Mouse (Mus musculus): ENCODE data around the gene Nampt.
"Not testable (repeated sequence)": the region's sequence is repeated elsewhere in the genome, so short reads cannot be mapped to it uniquely, and the experiment has no call there.

The Nampt gene

DNA sequence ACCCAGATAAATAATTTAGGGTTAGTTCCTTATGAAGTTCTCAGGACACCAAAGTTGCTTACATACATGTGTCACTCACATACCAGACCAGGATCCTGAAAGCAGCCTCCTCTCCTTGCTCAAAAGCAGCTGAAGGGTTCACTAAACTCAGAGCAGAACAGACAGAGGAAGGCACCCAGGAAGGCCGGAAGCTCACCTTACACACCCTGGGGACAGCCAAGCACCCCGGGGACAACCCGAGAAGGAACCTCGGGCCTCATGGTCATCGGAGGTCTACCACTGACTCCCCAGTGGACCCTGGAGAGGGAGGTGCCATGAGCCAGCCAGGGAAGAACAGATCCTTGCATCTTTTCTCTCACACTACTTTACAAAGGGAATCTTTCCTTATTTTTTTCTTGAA, 51.5 kb downstream of the Nampt start:
- no peak for DNase-seq (ENCODE audit: low read depth, low spot score)
- no peaks in the 10 kb centered on the region for H3K36me3 ChIP-seq (ENCODE audit: control insufficient read depth, insufficient read depth, low read length, poor library complexity, severe bottlenecking)
- no peaks in the 10 kb centered on the region for H3K27me3 ChIP-seq (ENCODE audit: control insufficient read depth, insufficient read depth, low read length, poor library complexity, severe bottlenecking)

DNA sequence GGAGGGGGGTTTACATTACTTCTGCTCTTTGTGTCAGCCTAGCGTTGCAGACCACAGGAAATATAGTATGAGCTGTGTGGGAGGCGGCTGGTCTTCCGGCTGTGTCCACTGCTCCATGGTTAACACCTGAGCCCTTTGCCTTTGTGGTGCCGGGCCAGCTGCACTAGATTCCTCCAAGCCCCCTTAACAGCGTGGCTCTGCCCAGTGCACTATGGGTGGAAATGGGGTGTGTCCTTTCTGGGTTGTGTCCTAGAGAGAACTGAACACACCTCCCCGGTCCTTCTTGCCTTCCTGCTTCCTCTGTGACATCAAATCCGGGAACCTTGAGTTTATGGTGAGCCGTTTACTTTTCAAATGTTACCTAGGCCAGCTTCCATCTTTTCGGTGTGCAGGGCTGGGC, 58.2 kb downstream of the Nampt start:
- no peaks in the 10 kb centered on the region for H3K36me3 ChIP-seq (ENCODE audit: control insufficient read depth, insufficient read depth, low read length, poor library complexity, severe bottlenecking)
- DNase-seq (ENCODE audit: low read depth, low spot score) = no peak
- no peaks in the 10 kb centered on the region for H3K27me3 ChIP-seq (ENCODE audit: control insufficient read depth, insufficient read depth, low read length, poor library complexity, severe bottlenecking)

DNA sequence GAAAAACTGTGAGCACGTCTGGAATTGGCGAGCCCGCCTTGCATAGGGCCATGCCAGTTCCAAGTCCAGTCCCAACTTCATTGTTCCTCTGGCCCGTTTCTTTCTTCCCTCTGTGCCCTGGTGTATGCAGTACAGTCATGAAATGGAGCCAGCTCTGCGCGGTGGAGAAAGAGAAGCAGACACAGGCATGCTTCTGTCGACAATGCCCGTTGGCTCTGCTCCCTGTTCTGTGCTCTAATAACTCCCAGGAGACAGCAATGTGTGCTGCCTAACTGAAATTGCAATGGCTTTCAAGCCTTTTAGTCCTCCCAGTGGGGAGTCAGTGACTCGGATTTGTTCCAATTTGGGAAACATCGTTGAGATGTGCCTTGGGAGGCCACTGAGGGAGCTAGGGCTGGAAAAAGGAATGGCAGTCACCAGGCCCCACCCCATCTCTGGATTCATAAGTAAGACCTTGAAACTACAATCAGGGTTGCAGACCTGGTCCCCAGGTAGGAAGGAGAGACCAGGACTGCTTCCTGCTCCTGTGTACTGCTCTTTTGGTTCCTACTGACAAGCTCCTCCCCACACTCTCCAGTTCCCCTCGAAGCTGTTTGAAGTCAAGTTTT, 58.7 kb downstream of the Nampt start:
- Histone ChIP-seq H3K27me3 (ENCODE audit: control insufficient read depth, insufficient read depth, low read length, poor library complexity, severe bottlenecking) (no peaks in the 10 kb centered on the region), H3K36me3 (ENCODE audit: control insufficient read depth, insufficient read depth, low read length, poor library complexity, severe bottlenecking) (no peaks in the 10 kb centered on the region)
- DNase-seq (ENCODE audit: low read depth, low spot score) = no peak

DNA sequence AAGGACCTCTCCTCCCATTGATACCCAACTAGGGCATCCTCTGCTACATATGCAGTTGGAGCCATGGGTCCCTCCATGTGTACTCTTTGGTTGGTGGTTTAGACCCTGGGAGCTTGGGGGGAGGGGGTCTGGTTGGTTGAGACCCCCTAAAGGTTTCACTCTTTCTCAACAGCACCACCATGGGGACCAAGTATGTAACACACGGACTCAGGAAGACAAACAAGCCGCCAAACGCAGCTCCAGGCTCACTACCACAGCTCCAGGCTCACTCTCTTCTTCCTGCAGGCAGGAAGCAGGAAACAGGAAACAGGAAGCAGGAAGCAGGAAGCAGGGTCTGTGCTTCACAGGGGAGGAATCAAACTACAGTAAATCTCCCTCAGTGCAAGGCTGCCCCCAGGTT, 60.0 kb downstream of the Nampt start:
- no peaks in the 10 kb centered on the region for H3K27me3 ChIP-seq (ENCODE audit: control insufficient read depth, insufficient read depth, low read length, poor library complexity, severe bottlenecking)
- H3K36me3 ChIP-seq (ENCODE audit: control insufficient read depth, insufficient read depth, low read length, poor library complexity, severe bottlenecking) = no peaks in the 10 kb centered on the region
- DNase-seq (ENCODE audit: low read depth, low spot score) = no peak

DNA sequence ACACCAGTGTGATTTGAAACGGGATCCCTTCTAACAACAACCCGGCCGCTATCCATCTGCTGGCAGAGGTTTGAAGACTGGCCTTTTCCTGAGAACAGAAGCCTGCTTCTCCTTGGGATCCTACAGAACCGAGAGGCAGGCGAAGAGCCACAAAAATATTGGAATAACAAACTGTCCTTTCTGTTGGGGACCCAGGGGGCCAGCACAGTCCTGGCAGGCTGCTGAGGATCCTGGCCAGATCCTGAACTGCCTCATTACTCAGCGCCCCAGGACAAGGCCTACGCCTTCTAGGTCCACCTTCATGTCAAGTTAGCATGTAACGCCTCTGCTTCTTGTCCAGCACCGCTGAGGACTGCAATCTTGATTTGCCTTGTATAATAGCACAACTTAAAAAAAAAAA, 65.0 kb downstream of the Nampt start:
- Histone ChIP-seq H3K36me3 (ENCODE audit: control insufficient read depth, insufficient read depth, low read length, poor library complexity, severe bottlenecking) (no peaks in the 10 kb centered on the region), H3K27me3 (ENCODE audit: control insufficient read depth, insufficient read depth, low read length, poor library complexity, severe bottlenecking) (no peaks in the 10 kb centered on the region)
- DNase-seq (ENCODE audit: low read depth, low spot score) = no peak

DNA sequence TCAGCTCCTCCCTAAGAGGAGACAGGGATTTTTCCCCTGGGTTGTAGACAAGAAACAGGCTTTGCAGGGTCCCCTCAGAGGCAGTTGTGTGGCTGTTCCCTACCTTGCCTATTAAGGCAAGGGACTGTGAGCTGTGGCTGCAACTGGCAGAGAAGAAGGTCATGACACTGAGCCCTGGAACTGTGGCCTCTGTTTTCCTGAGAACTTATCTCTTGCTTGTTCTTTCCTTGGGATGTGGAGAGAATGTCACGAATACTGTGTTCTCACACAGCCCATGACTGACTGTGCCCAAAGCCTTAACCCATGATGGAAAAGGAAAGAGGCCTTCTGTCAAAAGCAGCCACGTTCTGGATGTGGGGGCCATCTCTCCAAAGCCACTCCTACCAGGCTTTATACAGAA, 65.7 kb downstream of the Nampt start:
- Histone ChIP-seq H3K27me3 (ENCODE audit: control insufficient read depth, insufficient read depth, low read length, poor library complexity, severe bottlenecking) (no peaks in the 10 kb centered on the region), H3K36me3 (ENCODE audit: control insufficient read depth, insufficient read depth, low read length, poor library complexity, severe bottlenecking) (no peaks in the 10 kb centered on the region)
- DNase-seq (ENCODE audit: low read depth, low spot score) = no peak

DNA sequence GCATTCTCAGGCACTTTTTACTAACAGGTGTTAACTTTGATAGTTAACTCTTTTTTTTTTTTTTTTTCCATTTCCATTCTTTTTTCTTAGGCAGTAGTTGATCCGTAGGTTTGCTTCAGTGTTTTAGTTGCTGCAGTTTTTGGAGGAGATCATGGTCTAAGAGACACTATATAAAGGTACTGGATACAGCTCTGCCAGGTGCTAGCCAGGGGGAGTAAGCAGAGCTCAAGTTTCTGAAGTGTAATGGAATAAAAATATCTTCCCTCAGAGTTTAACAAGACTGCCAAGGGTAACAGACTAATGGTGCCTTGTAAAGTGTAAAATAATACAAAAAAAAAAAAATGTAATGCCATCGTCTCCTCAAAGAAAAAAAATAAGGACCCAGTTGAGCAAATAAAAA, 67.0 kb downstream of the Nampt start:
- H3K27me3 ChIP-seq (ENCODE audit: control insufficient read depth, insufficient read depth, low read length, poor library complexity, severe bottlenecking) = no peaks in the 10 kb centered on the region
- DNase-seq (ENCODE audit: low read depth, low spot score) = no peak
- no peaks in the 10 kb centered on the region for H3K36me3 ChIP-seq (ENCODE audit: control insufficient read depth, insufficient read depth, low read length, poor library complexity, severe bottlenecking)

DNA sequence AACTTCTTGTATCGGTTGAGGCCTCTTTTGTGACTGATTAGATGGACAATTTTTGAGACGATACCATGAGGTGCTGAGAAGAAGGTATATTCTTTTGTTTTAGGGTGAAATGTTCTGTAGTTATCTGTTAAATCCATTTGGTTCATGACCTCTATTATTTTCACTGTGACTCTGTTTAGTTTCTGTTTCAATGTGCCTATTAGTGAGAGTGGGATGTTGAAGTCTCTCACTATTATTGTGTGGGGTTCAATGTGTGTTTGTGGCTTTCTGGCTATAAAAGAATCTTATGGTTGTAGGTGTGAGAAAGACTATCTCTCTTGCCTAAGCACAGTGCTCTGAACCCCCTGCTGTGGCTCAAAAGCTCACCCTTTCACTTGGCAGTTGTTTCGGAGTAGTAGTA, 68.9 kb downstream of the Nampt start:
- Histone ChIP-seq H3K27me3 (ENCODE audit: control insufficient read depth, insufficient read depth, low read length, poor library complexity, severe bottlenecking) (no peaks in the 10 kb centered on the region), H3K36me3 (ENCODE audit: control insufficient read depth, insufficient read depth, low read length, poor library complexity, severe bottlenecking) (no peaks in the 10 kb centered on the region)
- no peak for DNase-seq (ENCODE audit: low read depth, low spot score)

DNA sequence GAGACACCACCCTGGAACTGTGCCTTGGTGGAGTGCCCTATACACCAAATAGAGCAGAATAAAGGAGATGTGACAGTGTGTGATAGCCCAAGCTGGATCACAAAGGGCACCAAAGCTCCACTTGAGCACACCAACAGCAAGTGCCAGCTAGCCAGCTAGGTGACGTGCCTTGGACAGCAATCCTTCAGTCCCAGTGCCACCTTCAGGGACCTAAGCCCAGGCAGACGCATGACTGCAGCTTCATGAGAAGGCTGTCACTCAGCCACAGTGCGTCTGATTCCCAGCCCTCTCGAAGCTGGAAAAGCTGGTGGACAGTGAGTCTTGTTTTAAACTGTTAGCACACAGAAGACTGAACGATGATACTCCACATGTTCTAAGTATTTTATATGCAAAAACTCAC, 70.5 kb downstream of the Nampt start:
- DNase-seq (ENCODE audit: low read depth, low spot score) = no peak
- H3K27me3 ChIP-seq (ENCODE audit: control insufficient read depth, insufficient read depth, low read length, poor library complexity, severe bottlenecking) = no peaks in the 10 kb centered on the region
- no peaks in the 10 kb centered on the region for H3K36me3 ChIP-seq (ENCODE audit: control insufficient read depth, insufficient read depth, low read length, poor library complexity, severe bottlenecking)

DNA sequence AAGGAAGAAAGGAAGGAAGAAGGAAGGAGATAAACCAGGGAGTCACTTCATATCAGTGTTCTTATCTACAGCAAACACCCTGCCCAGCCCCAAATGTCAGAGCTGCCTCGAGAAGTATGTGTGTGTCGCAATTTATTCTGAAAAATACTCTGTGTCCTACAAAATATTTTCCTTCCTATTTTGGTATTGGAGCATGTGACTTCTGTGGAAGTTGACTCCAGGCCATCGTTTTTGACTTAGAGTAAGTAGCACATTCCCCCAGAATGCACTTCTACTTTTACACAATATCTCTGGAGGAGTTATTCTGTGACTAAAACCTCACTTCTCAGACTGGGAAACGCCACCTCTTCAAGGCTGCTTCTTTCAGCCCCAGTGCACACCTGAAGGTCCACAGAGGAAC, 71.1 kb downstream of the Nampt start:
- Histone ChIP-seq H3K36me3 (ENCODE audit: control insufficient read depth, insufficient read depth, low read length, poor library complexity, severe bottlenecking) (no peaks in the 10 kb centered on the region), H3K27me3 (ENCODE audit: control insufficient read depth, insufficient read depth, low read length, poor library complexity, severe bottlenecking) (no peaks in the 10 kb centered on the region)
- DNase-seq (ENCODE audit: low read depth, low spot score) = no peak

DNA sequence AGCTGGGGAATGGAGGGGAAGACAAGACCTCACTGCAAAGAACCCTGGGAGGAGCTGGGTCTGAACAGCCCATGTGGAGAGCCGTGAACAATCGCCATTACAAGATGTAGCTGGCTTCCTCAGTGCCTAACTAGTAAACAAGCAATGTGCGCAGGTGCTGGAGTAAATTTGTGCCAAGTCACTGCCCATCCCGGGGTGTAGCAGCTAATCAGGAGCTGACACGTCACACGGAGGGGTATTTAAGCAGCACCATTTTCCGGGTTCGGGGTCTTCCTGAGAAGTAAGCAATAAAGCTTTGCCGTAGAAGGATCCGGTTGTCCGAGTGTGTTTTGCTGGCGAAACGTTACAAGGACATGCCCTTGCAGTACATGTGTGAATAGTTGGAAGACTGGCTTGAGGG, 71.9 kb downstream of the Nampt start:
- not testable (repeated sequence) for H3K36me3 ChIP-seq (ENCODE audit: control insufficient read depth, insufficient read depth, low read length, poor library complexity, severe bottlenecking); DNase-seq (ENCODE audit: low read depth, low spot score); H3K27me3 ChIP-seq (ENCODE audit: control insufficient read depth, insufficient read depth, low read length, poor library complexity, severe bottlenecking)

DNA sequence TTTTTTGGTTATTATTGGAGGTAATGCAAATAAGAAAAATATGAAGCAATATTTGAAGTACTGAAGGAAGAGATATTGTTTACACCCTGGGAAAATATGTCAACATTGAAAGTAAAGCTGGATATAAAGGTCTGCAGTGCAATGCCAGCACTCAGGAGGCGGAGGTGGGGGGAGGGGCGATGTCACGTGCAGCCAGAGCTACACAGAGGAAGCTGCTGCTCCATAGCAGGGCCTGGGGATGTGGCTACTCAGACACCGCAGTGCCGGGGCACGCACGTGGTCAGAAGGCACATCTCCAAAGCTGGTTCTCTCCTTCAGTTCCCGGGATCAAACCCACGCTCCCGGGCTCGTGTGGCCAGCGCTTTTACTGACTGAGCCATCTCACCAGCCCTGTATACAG, 73.9 kb downstream of the Nampt start:
- H3K27me3 ChIP-seq (ENCODE audit: control insufficient read depth, insufficient read depth, low read length, poor library complexity, severe bottlenecking) = no peaks in the 10 kb centered on the region
- peak; percentile 31 for DNase-seq (ENCODE audit: low read depth, low spot score)
- no peaks in the 10 kb centered on the region for H3K36me3 ChIP-seq (ENCODE audit: control insufficient read depth, insufficient read depth, low read length, poor library complexity, severe bottlenecking)

DNA sequence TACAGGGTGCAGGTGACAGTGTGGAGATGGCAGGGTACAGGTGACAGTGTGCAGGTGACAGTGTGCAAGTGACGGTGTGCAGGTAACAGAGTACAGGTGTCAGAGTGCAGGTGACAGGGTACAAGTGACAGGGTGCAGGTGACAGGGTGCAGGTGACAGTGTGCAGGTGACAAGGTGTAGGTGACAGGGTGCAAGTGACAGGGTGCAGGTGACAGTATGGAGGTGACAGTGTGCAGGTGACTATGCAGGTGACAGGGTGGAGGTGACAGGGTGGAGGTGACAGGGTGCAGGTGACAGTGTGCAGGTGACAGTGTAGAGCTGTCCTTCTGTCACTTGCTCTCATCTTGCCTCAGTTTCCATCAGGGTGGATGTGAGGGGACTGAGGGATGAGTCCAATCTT, 76.5 kb downstream of the Nampt start:
- Histone ChIP-seq H3K36me3 (ENCODE audit: control insufficient read depth, insufficient read depth, low read length, poor library complexity, severe bottlenecking) (no peaks in the 10 kb centered on the region), H3K27me3 (ENCODE audit: control insufficient read depth, insufficient read depth, low read length, poor library complexity, severe bottlenecking) (no peaks in the 10 kb centered on the region)
- no peak for DNase-seq (ENCODE audit: low read depth, low spot score)

DNA sequence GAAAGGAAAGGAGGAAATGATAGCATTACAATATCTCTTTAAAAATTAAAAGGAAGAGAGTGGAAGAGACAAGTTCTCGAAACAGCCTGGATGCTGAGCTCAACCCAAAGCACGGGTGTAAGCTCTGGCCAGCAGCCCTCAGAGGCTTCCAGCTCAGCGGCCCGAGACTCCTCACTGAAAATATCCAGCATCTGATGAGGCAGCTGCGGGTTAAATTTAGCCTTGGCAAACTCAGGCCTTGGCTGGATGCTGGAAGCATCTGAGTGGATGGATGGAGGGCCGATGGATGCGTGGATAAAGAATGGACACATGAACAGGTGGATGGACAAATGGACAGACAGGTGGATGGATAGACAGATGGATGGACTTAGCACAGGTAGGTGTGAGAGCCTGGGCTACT, 77.2 kb downstream of the Nampt start:
- no peaks in the 10 kb centered on the region for H3K27me3 ChIP-seq (ENCODE audit: control insufficient read depth, insufficient read depth, low read length, poor library complexity, severe bottlenecking)
- no peak for DNase-seq (ENCODE audit: low read depth, low spot score)
- no peaks in the 10 kb centered on the region for H3K36me3 ChIP-seq (ENCODE audit: control insufficient read depth, insufficient read depth, low read length, poor library complexity, severe bottlenecking)

DNA sequence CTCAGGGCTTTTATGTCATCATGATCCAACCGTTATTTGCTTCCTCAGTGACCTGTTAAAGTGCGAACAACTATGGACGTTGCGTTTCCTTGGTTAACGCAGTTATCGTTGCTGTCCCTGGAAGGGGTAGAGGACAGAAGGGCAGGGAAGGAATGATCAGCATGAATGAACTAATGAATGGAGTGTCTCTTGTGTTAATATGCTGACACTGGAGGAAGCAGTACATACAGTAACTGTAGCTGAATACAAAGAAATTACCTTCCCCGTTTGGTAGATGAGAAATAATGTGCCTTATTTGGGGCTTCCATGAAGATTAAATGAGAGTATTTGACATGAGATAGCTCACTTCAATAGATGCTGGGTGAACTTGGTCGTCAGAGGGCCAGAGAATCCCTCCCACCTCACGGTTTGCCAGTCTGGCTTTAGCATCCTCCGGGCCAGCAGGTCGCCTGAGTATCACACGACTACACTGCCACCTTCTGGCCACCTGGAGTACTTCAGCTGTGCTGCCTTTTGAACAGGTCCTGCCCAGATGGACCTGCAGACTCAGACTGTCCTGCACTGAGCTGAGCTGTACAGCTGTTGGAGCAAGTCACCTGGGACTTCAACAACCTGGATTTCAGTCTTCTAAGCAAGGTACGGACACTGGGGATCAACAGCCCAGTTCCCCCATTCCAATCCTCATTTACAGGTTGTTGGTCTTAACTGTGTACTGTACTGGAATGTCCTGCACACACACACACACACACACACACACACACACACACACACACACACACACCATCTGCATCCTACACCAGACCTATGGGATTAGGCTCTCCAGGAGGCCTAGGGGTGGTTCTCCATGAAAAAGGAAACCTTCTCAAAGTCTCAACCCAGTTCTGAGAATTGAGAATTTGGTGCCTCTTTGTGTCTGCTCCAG, 78.1 kb downstream of the Nampt start:
- H3K36me3 ChIP-seq (ENCODE audit: control insufficient read depth, insufficient read depth, low read length, poor library complexity, severe bottlenecking) = no peaks in the 10 kb centered on the region
- H3K27me3 ChIP-seq (ENCODE audit: control insufficient read depth, insufficient read depth, low read length, poor library complexity, severe bottlenecking) = no peaks in the 10 kb centered on the region
- peak; percentile 91 for DNase-seq (ENCODE audit: low read depth, low spot score)
